Mouse (Mus musculus) right cerebral cortex, postnatal 4 days (tissue): Measurements from ENCODE around the gene Elf5.

Experiments
- DNase-seq: peaks from one replicate; pipeline ENCODE4 v3.0.0-alpha.2; 2022

The Elf5 gene

DNA sequence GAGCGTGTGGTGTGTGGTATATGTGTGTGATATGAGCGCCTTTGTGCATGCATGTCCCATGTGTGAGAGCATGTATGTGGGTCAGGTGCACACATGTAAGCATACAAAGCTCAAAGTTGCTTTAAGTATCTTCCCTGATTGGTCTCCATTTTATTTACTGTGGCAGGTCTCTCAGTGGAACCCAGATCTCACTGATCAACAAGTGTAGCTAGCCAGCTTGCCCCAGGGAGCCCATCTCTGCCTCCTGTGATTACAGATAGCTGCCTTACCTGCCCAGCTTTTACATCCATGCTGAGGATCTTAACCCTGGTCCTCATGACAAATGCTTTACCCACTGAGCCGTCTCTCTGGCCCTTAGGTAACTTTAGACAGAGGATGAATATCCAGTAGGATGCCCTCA is 66.8 kb downstream of the Elf5 start:
- DNase-seq = no peak

DNA sequence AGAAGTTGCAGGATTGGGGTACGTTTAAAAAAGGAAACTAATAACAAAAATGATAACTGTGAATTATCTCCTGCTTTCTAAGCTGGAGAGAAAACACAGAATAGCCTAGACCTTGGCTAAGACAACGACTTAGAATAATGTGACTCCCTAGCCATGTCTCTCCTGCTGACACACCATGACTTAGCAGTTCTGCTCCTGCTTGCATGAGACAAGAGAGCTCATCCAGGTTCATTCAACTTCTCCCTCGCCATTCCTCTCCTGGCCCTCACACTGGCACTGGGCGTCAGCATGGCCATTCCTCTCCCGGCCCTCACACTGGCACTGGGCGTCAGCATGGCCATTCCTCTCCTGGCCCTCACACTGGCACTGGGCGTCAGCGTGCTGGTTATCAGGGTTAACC is 68.8 kb downstream of the Elf5 start:
- no peak for DNase-seq

DNA sequence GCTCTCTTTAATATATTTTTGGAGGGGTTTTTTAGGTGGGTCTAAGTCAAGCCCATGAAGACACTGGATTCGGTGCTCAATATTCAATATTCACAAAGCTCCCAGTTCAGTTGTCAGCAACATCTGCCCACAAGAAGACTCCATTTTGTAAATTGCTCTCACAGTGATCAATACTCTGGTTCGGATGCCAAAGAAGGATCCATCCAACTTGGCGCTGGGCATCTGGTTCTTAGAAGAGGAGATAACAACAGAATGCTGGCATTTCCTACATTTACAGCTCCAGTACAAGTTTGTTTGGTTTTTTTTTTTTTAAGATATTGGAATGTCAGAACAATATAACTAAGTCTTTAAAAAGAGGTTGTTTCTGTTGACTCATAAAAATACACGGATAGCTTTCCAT is 69.4 kb downstream of the Elf5 start:
- DNase-seq = no peak

DNA sequence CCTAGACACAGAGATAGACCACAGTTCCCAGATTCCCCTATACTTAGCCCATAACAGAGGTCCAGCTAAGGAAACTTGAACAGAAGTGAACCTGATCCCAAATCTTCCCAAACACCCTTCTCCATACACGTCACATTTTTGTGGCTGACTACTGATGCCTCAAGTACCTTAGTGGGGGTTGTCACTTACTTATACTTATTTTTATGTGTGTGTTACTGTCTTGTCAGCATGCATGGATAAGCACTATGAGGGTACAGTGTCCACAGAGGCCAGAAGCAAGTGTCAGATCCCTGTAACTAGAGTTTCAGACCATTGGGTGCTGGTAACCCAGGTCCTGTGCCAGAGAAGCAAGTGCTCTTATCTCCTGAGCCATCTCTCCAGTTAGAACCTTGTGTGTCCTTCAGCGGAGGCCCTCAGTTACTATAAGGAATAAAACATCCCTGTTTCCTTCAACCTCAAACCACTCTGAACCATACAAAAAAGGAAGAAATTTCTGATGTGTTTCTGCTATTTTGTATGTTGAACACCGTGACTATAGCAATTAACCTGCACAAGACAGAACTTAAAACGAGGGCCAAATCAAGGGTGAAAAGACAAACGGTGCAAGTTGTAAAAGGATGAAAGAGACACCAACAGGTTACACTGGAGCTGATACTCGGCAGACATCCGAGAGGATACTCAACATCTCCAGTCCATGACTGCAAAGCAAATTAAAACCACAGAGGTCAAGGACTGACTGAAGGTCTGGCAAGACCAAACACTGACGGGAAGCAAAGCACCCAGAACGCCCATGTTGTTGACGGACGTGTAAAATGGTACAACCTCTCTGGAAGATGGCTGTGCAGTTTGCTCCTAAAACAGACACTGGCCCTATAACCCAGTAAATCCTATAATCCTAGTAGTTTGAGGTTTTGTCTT is 70.1 kb downstream of the Elf5 start:
- DNase-seq = no peak

DNA sequence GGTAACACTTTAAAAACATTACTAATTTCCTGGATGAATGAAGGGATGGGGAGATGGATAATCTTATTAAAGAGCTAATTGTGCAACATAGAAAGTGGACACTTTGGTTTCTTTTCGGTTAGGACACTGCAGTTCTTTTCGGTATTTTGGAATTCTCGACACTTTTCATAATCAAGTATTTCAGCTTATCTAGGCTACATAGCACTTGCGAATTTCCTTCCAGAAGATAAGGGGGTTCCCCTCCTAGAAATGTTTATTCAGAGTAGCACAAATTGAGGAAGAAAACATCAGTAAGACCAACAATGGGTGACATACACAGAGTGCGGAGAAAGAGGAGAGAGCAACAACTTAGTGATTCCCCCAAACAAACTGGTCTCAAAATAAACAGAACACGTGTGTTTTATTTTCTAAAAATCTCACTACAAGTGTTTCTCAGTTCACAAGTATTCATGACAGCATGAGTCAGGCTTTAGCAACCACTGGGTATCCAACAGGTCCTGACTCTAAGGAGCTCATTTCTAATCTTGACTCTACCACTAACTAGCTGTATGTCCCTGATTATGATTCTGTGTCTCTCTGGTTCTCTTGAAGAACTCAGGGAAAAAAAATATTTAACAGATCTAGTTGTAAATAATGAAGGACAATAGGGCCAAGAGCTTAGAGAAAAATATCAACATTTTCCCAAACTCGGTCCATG is 71.9 kb downstream of the Elf5 start:
- DNase-seq = no peak

DNA sequence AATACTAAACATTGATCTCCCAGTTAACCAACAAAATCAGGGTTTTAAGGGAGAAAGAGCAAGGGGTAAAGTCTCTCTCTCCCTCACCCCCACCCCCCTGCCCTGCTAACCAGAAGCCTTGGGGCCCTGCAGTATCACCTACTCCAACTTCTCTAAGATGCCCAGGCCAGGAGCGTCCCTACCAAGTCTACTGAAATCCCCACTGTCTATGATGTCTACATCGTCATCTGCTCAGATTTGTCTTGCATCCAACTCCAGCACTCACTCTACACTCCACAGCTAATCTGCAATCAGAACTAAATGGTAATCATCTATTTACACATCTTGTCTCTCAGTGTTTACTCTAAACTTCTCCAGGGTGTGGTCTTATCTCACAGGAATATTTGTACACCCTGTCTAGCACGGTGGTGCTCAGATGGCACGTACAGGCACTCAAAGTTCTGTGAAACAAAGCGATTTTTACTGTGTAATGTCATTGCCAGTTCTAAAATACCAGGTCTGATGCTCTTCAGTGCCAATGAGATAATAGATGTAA is 72.6 kb downstream of the Elf5 start:
- DNase-seq = no peak

DNA sequence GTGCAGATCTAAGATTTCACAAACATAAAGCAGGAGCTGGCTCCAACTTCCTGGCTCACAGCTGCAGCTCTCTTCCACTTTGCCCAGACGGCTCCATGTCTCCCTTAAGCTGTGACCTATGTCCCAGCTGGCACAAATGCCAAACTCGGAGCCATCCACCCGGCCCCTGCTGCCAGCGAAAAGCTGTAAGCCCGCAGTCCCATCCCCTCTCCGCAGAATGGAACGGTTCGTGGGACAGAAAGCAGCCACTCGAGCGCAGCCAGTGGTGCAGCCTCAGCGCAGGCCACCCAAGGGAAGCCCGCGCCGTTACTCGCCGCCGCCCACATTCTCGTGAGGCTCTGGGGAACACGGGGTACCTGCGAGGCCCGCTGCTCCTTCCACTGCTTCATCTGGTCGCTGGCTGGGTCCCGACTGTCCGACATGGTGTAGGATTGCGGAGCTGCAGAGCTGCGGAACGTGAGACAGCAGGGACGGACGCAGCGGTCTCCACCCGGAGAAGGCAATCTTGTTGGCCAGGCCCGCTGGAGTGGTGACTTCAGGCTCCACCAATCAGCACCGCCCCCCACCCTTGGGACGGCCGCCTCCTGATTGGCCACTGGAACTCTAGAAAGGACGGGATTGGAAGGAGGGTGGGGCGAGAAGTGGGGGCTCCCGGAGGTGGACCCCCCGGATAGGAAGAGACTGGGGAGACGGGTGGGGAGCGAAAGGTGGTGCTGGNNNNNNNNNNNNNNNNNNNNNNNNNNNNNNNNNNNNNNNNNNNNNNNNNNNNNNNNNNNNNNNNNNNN is 73.3 kb downstream of the Elf5 start, which contains the start of gene Cat:
TSS of gene Cat (minus strand) at position 544 of the 785 bp plus-strand sequence.
- peak; percentile 94 for DNase-seq

DNA sequence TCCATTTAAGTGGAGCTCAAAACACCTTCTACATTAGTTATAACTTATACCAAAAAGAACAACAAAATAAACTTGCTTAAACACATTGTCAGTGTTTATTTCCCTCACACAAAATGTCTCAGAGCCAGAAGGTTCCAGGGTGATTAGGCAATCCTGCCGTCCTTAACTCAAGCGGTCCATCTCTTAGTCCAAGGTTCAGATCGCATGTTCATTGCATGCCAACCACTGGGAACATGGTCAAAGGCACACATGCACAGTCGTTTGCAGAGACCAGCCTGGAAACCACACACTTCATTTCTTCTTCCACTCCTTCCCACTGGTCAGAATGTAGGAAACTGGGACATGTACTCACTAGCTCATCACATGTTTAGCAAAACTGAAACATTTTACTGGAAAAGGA is 81.0 kb downstream of the Elf5 start:
- DNase-seq = no peak

DNA sequence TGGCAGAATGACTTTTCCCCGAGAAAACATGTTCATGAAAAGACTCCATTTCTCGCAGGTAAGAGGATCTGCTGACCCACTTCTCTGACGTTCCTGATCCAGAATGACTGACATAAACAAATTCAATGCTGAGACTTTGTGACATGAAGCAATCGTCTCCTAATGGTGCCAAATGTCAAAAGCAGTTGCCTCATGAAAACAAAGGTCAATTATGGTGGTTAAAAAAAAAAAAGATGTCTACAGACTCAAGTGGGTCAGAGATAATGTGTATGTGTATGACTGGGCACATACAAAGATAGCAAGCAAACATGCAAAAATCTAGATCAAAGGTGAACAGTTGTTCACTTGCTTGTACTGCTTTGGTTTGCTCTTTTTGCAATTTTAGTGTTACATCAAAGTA is 82.3 kb downstream of the Elf5 start:
- no peak for DNase-seq

DNA sequence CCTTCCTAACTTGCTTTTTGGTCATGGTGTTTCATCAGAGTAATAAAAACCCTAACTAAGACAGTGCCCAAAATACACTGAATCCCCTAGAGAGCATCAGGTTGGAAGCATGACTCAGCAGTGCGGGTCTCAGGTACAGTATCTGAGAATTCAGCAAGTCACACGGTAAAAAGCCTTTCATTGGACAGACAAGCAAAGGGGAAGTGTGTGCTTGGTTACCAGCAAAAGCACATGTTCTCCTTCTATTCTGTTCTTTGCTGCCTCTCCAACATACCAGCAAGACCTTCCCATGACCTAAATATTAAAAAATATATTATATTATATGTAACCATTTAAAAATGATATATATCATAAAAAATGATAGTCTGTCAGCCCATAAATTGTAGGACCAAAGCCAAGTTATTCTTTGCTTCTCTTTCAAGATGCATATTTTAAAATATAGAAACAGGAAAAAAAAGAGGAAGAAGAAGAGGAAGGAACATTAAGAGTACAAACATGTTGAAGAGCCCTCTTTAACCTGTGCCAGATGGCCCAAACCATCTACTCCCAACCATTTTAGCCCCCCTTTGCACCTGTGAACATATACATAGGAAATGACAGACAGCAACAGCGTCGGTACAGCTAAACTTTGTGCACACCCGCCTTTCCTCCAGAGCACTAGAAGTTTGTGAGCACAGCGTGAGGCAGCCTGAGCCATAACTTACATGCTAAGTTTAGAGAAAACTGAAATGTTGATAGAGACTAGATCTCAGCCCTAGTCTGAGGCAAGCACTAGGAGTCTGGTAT is 84.3 kb downstream of the Elf5 start:
- no peak for DNase-seq
